Mouse (Mus musculus): Measurements from ENCODE around the gene Unc80. TPM values are rescaled to one million over a fixed set of nuclear protein-coding genes. Genes with fewer than 3 reads are reported as not detected.

Unc80 gene
- polyA plus RNA-seq, 1 experiment from 2014 or later, result 0.93 TPM

- Histone ChIP-seq H3K4me1 (replicated peaks) (peaks cover 10% of the 10 kb centered on the region), H3K9me3 (no peaks in the 10 kb centered on the region), H3K36me3 (no peaks in the 10 kb centered on the region), H3K27ac (no peak overlapping the region), H3K27me3 (ENCODE audit: insufficient read depth, poor library complexity, severe bottlenecking) (no peaks in the 10 kb centered on the region), H3K4me3 (no peak overlapping the region)
- 68% methylated on average over 6 of the region's 6 CpGs for WGBS
- DNase-seq (ENCODE audit: low spot score), result no peak
Observed at GRCm38 (mm10) chr1:66493064-66493463, 24.9 kb downstream of the Unc80 start.

- 69% methylated on average over 3 of the region's 3 CpGs for WGBS
- DNase-seq (ENCODE audit: low spot score), result no peak
- Histone ChIP-seq H3K27ac (no peak overlapping the region), H3K4me1 (replicated peaks) (peaks cover 10% of the 10 kb centered on the region), H3K27me3 (ENCODE audit: insufficient read depth, poor library complexity, severe bottlenecking) (no peaks in the 10 kb centered on the region), H3K9me3 (no peaks in the 10 kb centered on the region), H3K4me3 (no peak overlapping the region), H3K36me3 (no peaks in the 10 kb centered on the region)
Observed at GRCm38 (mm10) chr1:66495310-66496012, 27.3 kb downstream of the Unc80 start.

DNA sequence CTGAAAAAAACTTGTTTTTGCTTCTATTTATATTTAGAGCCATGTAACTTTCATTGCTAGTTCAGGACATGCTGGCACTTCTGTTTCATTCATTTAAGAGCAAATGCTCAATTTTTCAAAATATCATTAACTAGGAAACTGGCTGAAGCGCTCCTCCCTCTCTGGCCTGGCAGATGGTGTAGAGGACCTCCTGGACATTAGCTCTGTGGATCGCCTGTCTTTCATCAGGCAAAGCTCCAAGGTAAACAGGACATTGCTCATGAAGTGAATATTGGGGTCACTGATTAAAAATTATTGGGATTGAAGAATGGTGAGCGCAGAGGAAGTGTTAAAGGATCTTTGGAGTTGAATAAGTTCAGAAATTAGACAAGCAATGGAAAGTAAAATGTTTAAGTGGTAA lies 82.6 kb downstream of the Unc80 start:
- no peak overlapping the region for H3K27ac ChIP-seq
- H3K9me3 ChIP-seq, result 0 out of 2 replicates have a peak, but pooled peaks cover 4% of the 10 kb centered on the region
- H3K4me1 ChIP-seq (replicated peaks), result no peaks in the 10 kb centered on the region
- H3K27me3 ChIP-seq (ENCODE audit: insufficient read depth, poor library complexity, severe bottlenecking), result no peaks in the 10 kb centered on the region
- H3K4me3 ChIP-seq, result no peak overlapping the region
- H3K36me3 ChIP-seq, result no peaks in the 10 kb centered on the region
- DNase-seq (ENCODE audit: low spot score), result no peak
- 89% methylated on average over 3 of the region's 3 CpGs for WGBS

- no peaks in the 10 kb centered on the region for H3K4me1 ChIP-seq (replicated peaks)
- no peak overlapping the region for H3K27ac ChIP-seq
- DNase-seq (ENCODE audit: low spot score), result no peak
- no peaks in the 10 kb centered on the region for H3K36me3 ChIP-seq
- H3K9me3 ChIP-seq, result 0 out of 2 replicates have a peak, but pooled peaks cover 4% of the 10 kb centered on the region
- H3K4me3 ChIP-seq, result no peak overlapping the region
- 77% methylated on average over 5 of the region's 5 CpGs for WGBS
- no peaks in the 10 kb centered on the region for H3K27me3 ChIP-seq (ENCODE audit: insufficient read depth, poor library complexity, severe bottlenecking)
Observed at GRCm38 (mm10) chr1:66552396-66552966, 84.3 kb downstream of the Unc80 start.

- WGBS, result 86% methylated on average over 1 of the region's 1 CpGs
- H3K27ac ChIP-seq, result no peak overlapping the region
- no peaks in the 10 kb centered on the region for H3K4me1 ChIP-seq (replicated peaks)
- no peaks in the 10 kb centered on the region for H3K27me3 ChIP-seq (ENCODE audit: insufficient read depth, poor library complexity, severe bottlenecking)
- no peaks in the 10 kb centered on the region for H3K36me3 ChIP-seq
- DNase-seq (ENCODE audit: low spot score), result no peak
- H3K9me3 ChIP-seq, result no peaks in the 10 kb centered on the region
- no peak overlapping the region for H3K4me3 ChIP-seq
Observed at GRCm38 (mm10) chr1:66561636-66562270, 93.6 kb downstream of the Unc80 start.

- H3K36me3 ChIP-seq, result no peaks in the 10 kb centered on the region
- no peaks in the 10 kb centered on the region for H3K4me1 ChIP-seq (replicated peaks)
- DNase-seq (ENCODE audit: low spot score), result no peak
- 86% methylated on average over 2 of the region's 2 CpGs for WGBS
- no peak overlapping the region for H3K4me3 ChIP-seq
- H3K27me3 ChIP-seq (ENCODE audit: insufficient read depth, poor library complexity, severe bottlenecking), result no peaks in the 10 kb centered on the region
- H3K9me3 ChIP-seq, result no peaks in the 10 kb centered on the region
- H3K27ac ChIP-seq, result no peak overlapping the region
Observed at GRCm38 (mm10) chr1:66562332-66562731, 94.2 kb downstream of the Unc80 start.

GRCm38 (mm10) chr1:66569736-66570135 lies 101.6 kb downstream of the Unc80 start:
- no peak for DNase-seq (ENCODE audit: low spot score)
- H3K9me3 ChIP-seq, result no peaks in the 10 kb centered on the region; the same call in 1 of the 2 replicates
- H3K27me3 ChIP-seq (ENCODE audit: insufficient read depth, poor library complexity, severe bottlenecking), result no peaks in the 10 kb centered on the region
- no peaks in the 10 kb centered on the region for H3K36me3 ChIP-seq
- 63% methylated on average over 13 of the region's 13 CpGs for WGBS
- H3K27ac ChIP-seq, result no peak overlapping the region
- H3K4me3 ChIP-seq, result no peak overlapping the region
- no peaks in the 10 kb centered on the region for H3K4me1 ChIP-seq (replicated peaks)

DNA sequence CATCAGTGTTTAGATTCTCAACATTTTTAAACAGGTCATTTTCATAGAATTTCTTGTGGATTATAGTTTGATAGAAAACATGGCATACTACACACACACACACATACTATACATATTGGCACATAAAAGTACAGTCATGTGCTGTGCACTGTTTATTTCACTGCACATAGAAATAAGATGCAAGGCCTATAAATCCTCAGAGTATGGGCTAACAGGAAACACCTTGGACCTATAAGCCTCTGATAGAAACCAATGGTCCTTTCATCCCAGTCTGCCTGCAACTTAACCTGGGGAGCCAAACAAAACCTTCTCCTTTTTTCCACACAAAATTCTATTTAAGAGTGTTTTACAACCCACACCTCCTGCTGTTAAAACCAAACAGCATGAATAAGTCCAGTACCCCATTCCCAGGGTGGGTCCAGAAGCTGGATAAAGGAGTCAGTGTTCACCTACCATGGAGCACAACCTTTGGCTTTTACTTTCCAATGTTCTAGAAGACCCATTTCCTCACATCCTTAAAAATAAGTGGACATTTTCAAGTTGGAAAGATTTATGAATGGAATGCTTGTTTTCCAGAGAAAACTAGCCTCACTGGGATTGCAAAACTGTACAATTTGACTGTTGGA lies 129.1 kb downstream of the Unc80 start:
- Histone ChIP-seq H3K27ac (no peak overlapping the region), H3K27me3 (ENCODE audit: insufficient read depth, poor library complexity, severe bottlenecking) (no peaks in the 10 kb centered on the region), H3K36me3 (no peaks in the 10 kb centered on the region), H3K9me3 (no peaks in the 10 kb centered on the region), H3K4me1 (replicated peaks) (no peaks in the 10 kb centered on the region), H3K4me3 (no peak overlapping the region)
- DNase-seq (ENCODE audit: low spot score), result no peak

DNA sequence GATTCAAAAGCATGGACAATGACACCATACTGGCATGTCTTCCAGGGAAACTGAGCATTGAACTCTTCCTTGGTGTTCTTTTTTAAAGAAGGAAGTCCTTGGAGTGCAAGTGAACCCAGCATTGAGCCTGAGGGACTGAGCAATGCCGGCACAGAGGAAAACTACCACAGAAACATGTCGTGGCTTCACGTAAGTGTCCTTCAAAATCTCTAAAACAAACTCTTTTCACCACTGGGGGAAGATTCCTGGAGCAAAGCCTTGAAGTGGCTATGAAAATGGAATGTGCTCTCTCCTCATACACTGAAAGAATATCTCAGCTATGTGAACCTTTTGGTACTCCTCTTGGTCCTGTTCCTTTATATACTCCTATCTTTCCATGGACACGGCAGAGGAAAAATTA lies 140.1 kb downstream of the Unc80 start:
- 91% methylated on average over 4 of the region's 4 CpGs for WGBS
- no peaks in the 10 kb centered on the region for H3K9me3 ChIP-seq
- no peak for DNase-seq (ENCODE audit: low spot score)
- no peak overlapping the region for H3K27ac ChIP-seq
- H3K36me3 ChIP-seq, result no peaks in the 10 kb centered on the region
- no peak overlapping the region for H3K4me3 ChIP-seq
- no peaks in the 10 kb centered on the region for H3K27me3 ChIP-seq (ENCODE audit: insufficient read depth, poor library complexity, severe bottlenecking)
- H3K4me1 ChIP-seq (replicated peaks), result no peaks in the 10 kb centered on the region

- Histone ChIP-seq H3K4me3 (no peak overlapping the region), H3K36me3 (no peaks in the 10 kb centered on the region), H3K27me3 (ENCODE audit: insufficient read depth, poor library complexity, severe bottlenecking) (no peaks in the 10 kb centered on the region), H3K27ac (no peak overlapping the region), H3K9me3 (no peaks in the 10 kb centered on the region), H3K4me1 (replicated peaks) (no peaks in the 10 kb centered on the region)
- WGBS, result 48% methylated on average over 2 of the region's 2 CpGs
- no peak for DNase-seq (ENCODE audit: low spot score)
Observed at GRCm38 (mm10) chr1:66617188-66617587, 149.0 kb downstream of the Unc80 start.

GRCm38 (mm10) chr1:66638177-66638576 lies 170.0 kb downstream of the Unc80 start:
- Histone ChIP-seq H3K9me3 (no peaks in the 10 kb centered on the region), H3K27me3 (ENCODE audit: insufficient read depth, poor library complexity, severe bottlenecking) (no peaks in the 10 kb centered on the region), H3K4me3 (no peak overlapping the region), H3K36me3 (no peaks in the 10 kb centered on the region), H3K27ac (no peak overlapping the region), H3K4me1 (replicated peaks) (no peaks in the 10 kb centered on the region)
- DNase-seq (ENCODE audit: low spot score), result no peak
- WGBS, result 58% methylated on average over 2 of the region's 2 CpGs

DNA sequence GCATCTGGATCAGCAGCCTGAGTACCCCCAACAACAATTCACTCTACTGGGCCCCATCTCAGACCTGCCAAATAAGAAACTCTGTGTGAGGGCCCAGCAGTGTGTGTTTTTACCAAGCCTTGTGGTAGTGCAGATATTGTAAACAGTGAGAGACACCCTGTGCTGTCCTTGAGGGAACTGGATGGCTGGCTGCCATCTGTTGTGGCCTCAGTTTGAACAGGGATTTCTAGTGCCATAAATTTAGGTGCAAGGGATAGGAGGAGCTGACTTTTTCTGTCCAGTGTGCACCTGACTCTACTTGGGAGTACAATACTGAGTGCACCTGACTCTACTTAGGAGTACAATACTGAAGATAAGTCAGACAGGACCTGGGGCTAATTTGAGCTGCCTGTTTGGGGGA lies 178.7 kb downstream of the Unc80 start:
- 0 out of 2 replicates have a peak, but pooled peaks cover 4% of the 10 kb centered on the region for H3K4me1 ChIP-seq (replicated peaks)

DNA sequence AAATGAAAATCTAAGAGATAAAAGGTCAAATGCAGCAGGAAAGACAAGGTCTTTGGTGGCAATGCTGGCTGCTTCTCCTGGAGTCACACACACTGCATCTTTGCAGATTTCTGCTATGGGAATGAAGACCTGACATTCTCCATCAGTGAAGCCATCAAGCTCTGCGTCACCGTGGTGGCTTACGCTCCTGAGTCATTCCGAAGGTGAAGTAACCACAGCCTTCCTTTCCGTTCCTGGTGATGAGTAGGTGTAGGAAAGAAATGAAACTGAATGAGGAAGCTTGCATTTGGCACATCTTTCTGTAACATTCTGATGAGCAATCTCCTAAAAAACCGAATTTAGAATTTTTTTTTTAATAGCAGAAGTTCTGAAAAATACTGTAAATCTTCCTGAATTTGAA lies 181.4 kb downstream of the Unc80 start:
- Histone ChIP-seq H3K4me1 (replicated peaks) (peaks cover 8% of the 10 kb centered on the region; the same call in 1 of the 2 replicates), H3K36me3 (no peaks in the 10 kb centered on the region), H3K27me3 (ENCODE audit: insufficient read depth, poor library complexity, severe bottlenecking) (no peaks in the 10 kb centered on the region), H3K9me3 (no peaks in the 10 kb centered on the region), H3K27ac (no peak overlapping the region), H3K4me3 (no peak overlapping the region)
- WGBS, result 91% methylated on average over 6 of the region's 6 CpGs
- DNase-seq (ENCODE audit: low spot score), result no peak

More for the DNA sequence above, 178.7 kb downstream of the Unc80 start:
- Histone ChIP-seq H3K9me3 (no peaks in the 10 kb centered on the region), H3K36me3 (no peaks in the 10 kb centered on the region), H3K27me3 (ENCODE audit: insufficient read depth, poor library complexity, severe bottlenecking) (no peaks in the 10 kb centered on the region), H3K27ac (no peak overlapping the region), H3K4me3 (no peak overlapping the region)
- DNase-seq (ENCODE audit: low spot score), result no peak
